Mouse (Mus musculus): ENCODE results near the gene Mdm1. TPM values are rescaled to one million over a fixed set of nuclear protein-coding genes. Genes with fewer than 3 reads are reported as not detected.

Mdm1 gene
- polyA plus RNA-seq, 1 experiment from 2014 or later = 20.4 TPM

DNA sequence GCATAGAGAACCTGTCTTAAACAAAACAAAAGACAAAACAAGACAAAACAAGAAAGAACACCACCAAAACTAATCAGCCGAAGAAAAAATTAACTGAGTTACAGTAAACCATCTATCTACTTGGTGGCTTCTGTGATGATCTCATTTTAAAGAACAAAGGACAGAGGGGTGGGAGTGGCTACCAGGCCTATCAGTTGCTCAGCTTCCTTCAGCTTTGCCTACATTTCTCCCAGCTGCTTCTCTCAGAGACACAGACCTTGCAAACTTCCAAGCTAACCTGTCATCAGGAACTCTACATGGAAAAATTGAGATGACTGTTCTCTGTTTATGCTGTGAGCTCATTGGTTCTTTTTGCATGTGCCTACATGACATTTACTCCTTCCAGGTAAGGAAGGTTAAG lies 27.3 kb upstream of the Mdm1 start:
- 83% methylated on average over 1 of the region's 1 CpGs for WGBS
- no peaks in the 10 kb centered on the region for H3K27me3 ChIP-seq (replicated peaks; ENCODE audit: control insufficient read depth, insufficient read depth, low read length)
- peaks cover 8% of the 10 kb centered on the region; the same call in 1 of the 2 replicates for H3K4me1 ChIP-seq (replicated peaks; ENCODE audit: control insufficient read depth, insufficient read depth, low read length)
- H3K27ac ChIP-seq (ENCODE audit: low read depth) = no peak overlapping the region
- no peaks in the 10 kb centered on the region for H3K9me3 ChIP-seq (ENCODE audit: control insufficient read depth, low read length)
- ATAC-seq (replicated peaks; ENCODE audit: low FRiP score, low TSS enrichment, low read depth) (no peak), DNase-seq (ENCODE audit: low spot score) (no peak)
- H3K9ac ChIP-seq (ENCODE audit: low read length) = no peak overlapping the region
- no peak overlapping the region for H3K4me2 ChIP-seq (ENCODE audit: low read length)
- no peak overlapping the region for H3K4me3 ChIP-seq (ENCODE audit: low read depth, low read length)
- H3K36me3 ChIP-seq (ENCODE audit: control insufficient read depth, insufficient read depth, low read length) = no peaks in the 10 kb centered on the region

DNA sequence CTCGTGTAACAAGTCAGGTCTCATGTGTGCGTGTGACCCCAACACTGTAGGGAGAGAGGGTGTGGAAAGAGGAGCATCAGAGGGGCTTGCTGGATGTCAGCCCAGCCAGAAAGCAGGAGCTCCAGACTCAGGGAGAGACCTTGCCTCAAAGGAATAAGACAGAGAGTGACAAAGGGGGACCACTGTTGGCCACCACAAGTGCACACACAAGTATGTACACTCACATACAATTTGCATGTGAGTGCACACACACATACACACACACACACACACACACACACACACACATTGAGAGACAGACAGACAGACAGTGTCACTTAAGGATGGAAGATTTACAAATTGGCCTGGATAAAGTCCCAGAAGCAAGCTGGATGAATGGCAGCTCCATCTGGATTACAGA lies 25.2 kb upstream of the Mdm1 start:
- no peak overlapping the region for H3K4me3 ChIP-seq (ENCODE audit: low read depth, low read length)
- ATAC-seq (replicated peaks; ENCODE audit: low FRiP score, low TSS enrichment, low read depth) (no peak), DNase-seq (ENCODE audit: low spot score) (no peak)
- no peak overlapping the region for H3K27ac ChIP-seq (ENCODE audit: low read depth)
- no peaks in the 10 kb centered on the region for H3K27me3 ChIP-seq (replicated peaks; ENCODE audit: control insufficient read depth, insufficient read depth, low read length)
- no peaks in the 10 kb centered on the region for H3K9me3 ChIP-seq (ENCODE audit: control insufficient read depth, low read length)
- no peak overlapping the region for H3K9ac ChIP-seq (ENCODE audit: low read length)
- no peaks in the 10 kb centered on the region for H3K4me1 ChIP-seq (replicated peaks; ENCODE audit: control insufficient read depth, insufficient read depth, low read length)
- 89% methylated on average over 2 of the region's 2 CpGs for WGBS
- H3K4me2 ChIP-seq (ENCODE audit: low read length) = no peak overlapping the region
- no peaks in the 10 kb centered on the region for H3K36me3 ChIP-seq (ENCODE audit: control insufficient read depth, insufficient read depth, low read length)

DNA sequence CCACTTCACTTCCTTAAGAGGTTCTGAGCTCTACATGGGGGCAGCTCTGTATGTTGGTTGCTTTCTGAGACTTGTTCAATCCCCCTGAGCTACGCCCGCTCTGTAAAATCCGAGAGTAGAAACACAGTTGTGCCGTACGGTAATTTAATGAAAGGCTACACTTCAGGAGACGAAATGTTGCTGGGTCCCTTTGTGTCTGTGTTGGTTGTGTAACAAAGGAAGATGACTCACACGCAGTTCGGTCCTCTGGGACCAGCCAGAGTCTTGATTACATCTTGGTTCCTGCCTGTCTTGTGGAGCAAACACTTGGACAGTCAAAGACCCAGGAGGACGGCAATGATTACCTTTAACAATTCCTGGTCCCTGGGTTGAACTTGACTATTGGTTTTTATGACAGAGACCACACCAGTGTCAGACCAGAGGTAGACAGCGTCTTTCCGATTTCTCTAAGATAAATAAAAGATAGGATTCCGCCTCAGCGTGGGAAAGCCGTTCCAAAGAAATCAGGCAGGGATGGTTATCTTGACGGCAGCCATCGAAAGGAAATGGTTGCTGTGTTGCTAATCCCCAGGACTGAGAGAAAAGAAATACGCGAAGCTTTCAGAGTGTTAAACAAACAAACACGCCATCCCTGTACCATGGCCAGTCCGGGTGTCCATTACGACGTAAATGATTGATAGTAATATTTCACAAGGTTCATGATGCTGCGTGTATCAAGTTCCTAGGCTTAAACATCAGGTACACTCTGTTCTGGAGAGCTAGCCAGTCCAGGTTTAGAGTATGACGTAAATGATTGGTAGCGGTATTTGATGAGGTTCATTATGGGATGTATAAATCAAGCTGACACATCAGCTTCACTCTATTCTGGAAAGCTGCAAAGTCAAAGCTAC lies 20.3 kb upstream of the Mdm1 start:
- ATAC-seq (replicated peaks; ENCODE audit: low FRiP score, low TSS enrichment, low read depth) (no peak), DNase-seq (ENCODE audit: low spot score) (no peak)
- Histone ChIP-seq H3K4me1 (replicated peaks; ENCODE audit: control insufficient read depth, insufficient read depth, low read length) (no peaks in the 10 kb centered on the region), H3K9me3 (ENCODE audit: control insufficient read depth, low read length) (no peaks in the 10 kb centered on the region), H3K9ac (ENCODE audit: low read length) (no peak overlapping the region), H3K36me3 (ENCODE audit: control insufficient read depth, insufficient read depth, low read length) (no peaks in the 10 kb centered on the region), H3K27me3 (replicated peaks; ENCODE audit: control insufficient read depth, insufficient read depth, low read length) (no peaks in the 10 kb centered on the region), H3K4me2 (ENCODE audit: low read length) (peak overlapping the region; percentile 5), H3K27ac (ENCODE audit: low read depth) (no peak overlapping the region), H3K4me3 (ENCODE audit: low read depth, low read length) (no peak overlapping the region)
- 51% methylated on average over 25 of the region's 25 CpGs for WGBS

DNA sequence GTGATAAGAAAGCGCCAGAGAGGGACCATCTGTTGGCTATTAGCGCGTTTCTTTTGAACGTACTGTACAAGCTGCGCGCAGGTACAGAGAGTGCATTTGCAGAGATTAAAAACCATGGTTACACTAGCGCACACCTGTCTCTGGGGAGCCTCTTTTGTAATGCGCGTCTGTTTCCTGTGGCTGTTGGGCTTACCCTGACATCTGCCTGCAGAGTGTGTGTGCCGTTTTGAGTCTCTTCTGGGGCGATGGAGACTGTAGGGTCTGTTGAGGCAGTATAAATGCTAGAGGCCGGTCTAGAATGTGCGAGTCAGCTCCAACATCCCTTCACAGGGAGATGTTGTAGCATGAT lies 19.7 kb upstream of the Mdm1 start:
- Histone ChIP-seq H3K4me1 (replicated peaks; ENCODE audit: control insufficient read depth, insufficient read depth, low read length) (no peaks in the 10 kb centered on the region), H3K27me3 (replicated peaks; ENCODE audit: control insufficient read depth, insufficient read depth, low read length) (no peaks in the 10 kb centered on the region), H3K36me3 (ENCODE audit: control insufficient read depth, insufficient read depth, low read length) (no peaks in the 10 kb centered on the region), H3K9ac (ENCODE audit: low read length) (no peak overlapping the region), H3K27ac (ENCODE audit: low read depth) (no peak overlapping the region), H3K9me3 (ENCODE audit: control insufficient read depth, low read length) (no peaks in the 10 kb centered on the region), H3K4me2 (ENCODE audit: low read length) (peak overlapping the region; percentile 5; the same call in 1 of the 2 replicates), H3K4me3 (ENCODE audit: low read depth, low read length) (no peak overlapping the region)
- ATAC-seq (replicated peaks; ENCODE audit: low FRiP score, low TSS enrichment, low read depth) (0 out of 2 replicates have a peak, but pooled peaks have one; percentile 36), DNase-seq (ENCODE audit: low spot score) (peak; percentile 55)
- WGBS = 39% methylated on average over 13 of the region's 13 CpGs

DNA sequence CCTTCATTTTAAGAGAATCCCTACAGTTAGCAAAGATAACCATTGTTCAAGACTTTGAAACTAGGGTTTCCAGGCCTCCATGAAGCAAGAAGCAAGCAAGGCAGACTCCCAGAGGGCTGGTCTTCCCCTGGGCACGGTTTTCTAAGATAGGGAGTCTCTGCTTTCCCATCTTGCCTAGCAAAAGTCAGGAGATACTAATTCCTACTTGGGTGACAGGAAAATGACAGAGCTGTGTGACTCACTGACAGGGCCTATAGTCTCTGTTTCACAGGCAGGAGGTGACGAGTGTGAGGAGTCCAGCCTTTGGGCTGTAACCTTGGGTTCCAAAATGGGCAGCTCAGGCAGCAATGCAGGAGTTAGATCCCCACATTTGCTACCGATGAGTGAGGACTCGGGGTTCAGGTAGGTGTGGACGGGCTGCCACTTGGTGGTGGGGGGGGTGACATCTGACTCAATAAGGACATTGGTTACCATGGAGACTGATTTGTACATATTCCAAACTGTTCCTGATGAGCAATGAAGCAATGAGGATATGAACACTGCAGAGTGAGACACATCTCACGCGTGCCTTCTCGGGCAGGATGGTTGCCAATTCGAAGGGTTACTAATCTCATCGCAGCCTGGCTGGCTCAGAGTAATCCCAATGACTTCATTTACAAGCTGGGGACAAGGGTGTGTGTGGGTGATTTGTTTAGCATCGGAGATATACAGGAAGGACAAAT lies 19.0 kb upstream of the Mdm1 start:
- no peaks in the 10 kb centered on the region for H3K9me3 ChIP-seq (ENCODE audit: control insufficient read depth, low read length)
- DNase-seq (ENCODE audit: low spot score) (no peak), ATAC-seq (replicated peaks; ENCODE audit: low FRiP score, low TSS enrichment, low read depth) (no peak)
- H3K4me2 ChIP-seq (ENCODE audit: low read length) = no peak overlapping the region
- no peak overlapping the region for H3K27ac ChIP-seq (ENCODE audit: low read depth)
- no peaks in the 10 kb centered on the region for H3K27me3 ChIP-seq (replicated peaks; ENCODE audit: control insufficient read depth, insufficient read depth, low read length)
- H3K9ac ChIP-seq (ENCODE audit: low read length) = no peak overlapping the region
- H3K4me3 ChIP-seq (ENCODE audit: low read depth, low read length) = no peak overlapping the region
- no peaks in the 10 kb centered on the region for H3K4me1 ChIP-seq (replicated peaks; ENCODE audit: control insufficient read depth, insufficient read depth, low read length)
- WGBS = 93% methylated on average over 11 of the region's 11 CpGs
- H3K36me3 ChIP-seq (ENCODE audit: control insufficient read depth, insufficient read depth, low read length) = no peaks in the 10 kb centered on the region

DNA sequence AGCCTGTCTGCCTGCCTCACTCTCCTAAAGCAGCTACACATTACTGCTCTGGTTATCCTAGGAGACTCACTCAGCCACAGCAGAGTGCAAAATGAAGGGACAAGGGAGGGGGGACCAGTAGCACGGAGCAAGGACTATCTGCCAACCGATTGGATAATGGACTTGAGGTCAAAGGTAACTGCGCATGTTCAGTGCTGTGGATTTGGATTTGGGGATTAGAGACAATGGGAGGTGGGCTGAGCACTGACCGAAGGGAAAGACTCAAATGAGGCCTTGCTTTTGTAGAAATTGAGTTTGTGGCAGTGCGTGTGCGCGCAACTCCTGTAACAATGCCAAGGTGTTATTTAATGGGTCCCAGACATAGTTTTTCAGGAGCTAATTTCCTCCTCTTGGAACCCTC lies 16.4 kb upstream of the Mdm1 start:
- H3K27me3 ChIP-seq (replicated peaks; ENCODE audit: control insufficient read depth, insufficient read depth, low read length) = peaks cover 8% of the 10 kb centered on the region
- no peak overlapping the region for H3K4me3 ChIP-seq (ENCODE audit: low read depth, low read length)
- no peaks in the 10 kb centered on the region for H3K4me1 ChIP-seq (replicated peaks; ENCODE audit: control insufficient read depth, insufficient read depth, low read length)
- H3K4me2 ChIP-seq (ENCODE audit: low read length) = no peak overlapping the region
- no peaks in the 10 kb centered on the region for H3K36me3 ChIP-seq (ENCODE audit: control insufficient read depth, insufficient read depth, low read length)
- WGBS = 93% methylated on average over 7 of the region's 7 CpGs
- no peak for DNase-seq (ENCODE audit: low spot score)
- H3K27ac ChIP-seq (ENCODE audit: low read depth) = no peak overlapping the region
- H3K9ac ChIP-seq (ENCODE audit: low read length) = no peak overlapping the region
- no peaks in the 10 kb centered on the region for H3K9me3 ChIP-seq (ENCODE audit: control insufficient read depth, low read length)
- ATAC-seq (replicated peaks; ENCODE audit: low FRiP score, low TSS enrichment, low read depth) = no peak

DNA sequence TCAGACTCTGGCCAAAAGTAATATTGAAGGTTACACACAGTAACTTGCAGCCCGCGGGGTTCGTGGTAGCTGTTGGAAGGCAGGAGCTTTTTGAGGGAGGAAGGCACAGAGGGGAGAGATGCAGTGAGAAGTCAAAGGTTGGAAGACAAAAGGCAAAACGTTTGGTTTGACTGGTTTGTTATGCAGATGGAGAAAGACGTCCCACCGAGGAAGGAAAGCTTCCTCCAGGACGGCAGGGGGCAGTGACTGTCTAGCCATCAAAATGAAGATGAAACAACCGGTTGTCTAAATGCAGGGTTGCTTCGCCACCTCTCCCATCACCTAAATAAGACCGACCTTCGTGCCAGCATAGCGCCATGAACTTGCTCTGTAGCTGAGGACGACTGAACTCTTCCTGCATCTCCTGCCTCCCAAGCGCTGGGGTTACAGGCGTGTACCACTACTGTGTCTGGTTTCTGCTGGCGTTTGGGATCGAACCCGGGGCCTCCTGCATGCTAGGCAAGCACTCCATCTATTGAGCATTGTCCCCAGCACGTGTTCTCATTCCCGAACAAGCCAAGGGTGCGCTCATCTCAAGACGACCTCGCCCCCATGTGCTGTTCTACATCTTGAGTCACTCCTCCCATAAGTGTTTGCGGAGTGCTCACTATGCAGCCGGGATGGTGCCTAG lies 15.7 kb upstream of the Mdm1 start:
- no peak for DNase-seq (ENCODE audit: low spot score)
- Histone ChIP-seq H3K36me3 (ENCODE audit: control insufficient read depth, insufficient read depth, low read length) (no peaks in the 10 kb centered on the region), H3K9me3 (ENCODE audit: control insufficient read depth, low read length) (no peaks in the 10 kb centered on the region), H3K27me3 (replicated peaks; ENCODE audit: control insufficient read depth, insufficient read depth, low read length) (peaks cover 8% of the 10 kb centered on the region), H3K4me1 (replicated peaks; ENCODE audit: control insufficient read depth, insufficient read depth, low read length) (no peaks in the 10 kb centered on the region), H3K27ac (ENCODE audit: low read depth) (no peak overlapping the region), H3K9ac (ENCODE audit: low read length) (no peak overlapping the region), H3K4me3 (ENCODE audit: low read depth, low read length) (no peak overlapping the region), H3K4me2 (ENCODE audit: low read length) (no peak overlapping the region)
- no peak for ATAC-seq (replicated peaks; ENCODE audit: low FRiP score, low TSS enrichment, low read depth)
- WGBS = 79% methylated on average over 25 of the region's 25 CpGs

DNA sequence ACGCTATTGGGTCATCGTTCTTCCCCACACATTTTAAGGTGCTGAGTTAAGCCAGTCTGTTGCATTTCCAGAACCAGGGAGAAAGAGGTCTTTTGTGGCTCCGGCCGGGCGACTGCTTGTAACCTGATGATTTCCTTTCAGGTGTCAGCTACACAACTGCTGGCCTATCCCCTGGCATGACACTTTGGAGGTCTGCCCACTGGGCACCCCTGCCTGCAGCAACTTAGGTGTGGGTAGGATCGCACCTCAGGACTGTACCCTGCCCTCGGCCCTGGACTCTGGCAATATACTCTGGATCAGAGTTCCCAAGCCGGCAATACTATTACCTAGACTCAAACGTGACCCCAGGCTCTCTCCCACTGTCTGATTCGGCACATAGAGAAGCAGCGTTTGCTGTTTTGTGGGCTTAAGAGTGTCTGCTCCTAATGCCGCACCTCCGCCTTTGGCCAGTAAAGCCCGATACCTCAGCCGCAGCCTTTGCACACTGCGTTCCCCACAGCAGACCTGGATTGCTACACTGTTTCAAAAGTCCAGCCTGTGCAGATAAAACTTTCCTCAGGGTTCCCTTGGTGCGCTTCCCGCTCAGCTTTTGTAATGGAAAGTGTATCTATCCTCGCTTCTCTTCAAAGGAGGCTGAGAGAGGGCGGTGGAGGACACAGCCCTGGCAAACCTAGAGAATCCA lies 12.5 kb upstream of the Mdm1 start:
- 54% methylated on average over 20 of the region's 20 CpGs for WGBS
- DNase-seq (ENCODE audit: low spot score) (no peak), ATAC-seq (replicated peaks; ENCODE audit: low FRiP score, low TSS enrichment, low read depth) (no peak)
- Histone ChIP-seq H3K27ac (ENCODE audit: low read depth) (no peak overlapping the region), H3K9ac (ENCODE audit: low read length) (no peak overlapping the region), H3K4me1 (replicated peaks; ENCODE audit: control insufficient read depth, insufficient read depth, low read length) (no peaks in the 10 kb centered on the region), H3K4me3 (ENCODE audit: low read depth, low read length) (no peak overlapping the region), H3K9me3 (ENCODE audit: control insufficient read depth, low read length) (no peaks in the 10 kb centered on the region), H3K4me2 (ENCODE audit: low read length) (no peak overlapping the region), H3K27me3 (replicated peaks; ENCODE audit: control insufficient read depth, insufficient read depth, low read length) (peaks cover 8% of the 10 kb centered on the region), H3K36me3 (ENCODE audit: control insufficient read depth, insufficient read depth, low read length) (no peaks in the 10 kb centered on the region)

Data from intestine, embryonic 14.5 days (tissue).